Mouse (Mus musculus): ENCODE measurements around the gene Arhgef25. TPM values are rescaled to one million over a fixed set of nuclear protein-coding genes. Genes with fewer than 3 reads are reported as not detected.
"Not testable (repeated sequence)": the region's sequence is repeated elsewhere in the genome, so short reads cannot be mapped to it uniquely, and the experiment has no call there.

Arhgef25 gene
- polyA plus RNA-seq, 1 experiment = 31.8 TPM

GRCm38 (mm10) chr10:127164190-127164589 is 25.7 kb downstream of the Arhgef25 start:
- no peak for TF ChIP-seq MYOD1 (IDR thresholded peaks at IDR 0.05; ENCODE audit: control insufficient read depth, insufficient read length, low read depth)
- no peak for TF ChIP-seq MAX (IDR thresholded peaks at IDR 0.05)
- TF ChIP-seq CTCF (IDR thresholded peaks at IDR 0.05; ENCODE audit: control insufficient read depth, insufficient read depth, insufficient read length) = no peak
- no peak for TF ChIP-seq FOSL1 (IDR thresholded peaks at IDR 0.05; ENCODE audit: insufficient read depth, low read length, poor library complexity, severe bottlenecking)
- no peak for TF ChIP-seq CEBPB (IDR thresholded peaks at IDR 0.05; ENCODE audit: low read depth)
- TF ChIP-seq USF1 (IDR thresholded peaks at IDR 0.05; ENCODE audit: low read depth) = no peak
- TF ChIP-seq MYOG (IDR thresholded peaks at IDR 0.05; ENCODE audit: control insufficient read depth, extremely low read depth, insufficient read length) = no peak
- no peaks in the 10 kb centered on the region for H3K36me3 ChIP-seq (ENCODE audit: control insufficient read depth, insufficient read depth)
- no peaks in the 10 kb centered on the region for H3K79me3 ChIP-seq (ENCODE audit: low read depth)
- no peaks in the 10 kb centered on the region for H3K79me2 ChIP-seq (ENCODE audit: control insufficient read depth, insufficient read depth)
- no peak overlapping the region for H3ac ChIP-seq (ENCODE audit: control insufficient read depth, insufficient read length, low read depth)
- H3K4me3 ChIP-seq (ENCODE audit: insufficient read depth, poor library complexity, severe bottlenecking) = no peak overlapping the region
- no peaks in the 10 kb centered on the region for H3K27me3 ChIP-seq (ENCODE audit: control insufficient read depth, insufficient read depth, insufficient read length)

DNA sequence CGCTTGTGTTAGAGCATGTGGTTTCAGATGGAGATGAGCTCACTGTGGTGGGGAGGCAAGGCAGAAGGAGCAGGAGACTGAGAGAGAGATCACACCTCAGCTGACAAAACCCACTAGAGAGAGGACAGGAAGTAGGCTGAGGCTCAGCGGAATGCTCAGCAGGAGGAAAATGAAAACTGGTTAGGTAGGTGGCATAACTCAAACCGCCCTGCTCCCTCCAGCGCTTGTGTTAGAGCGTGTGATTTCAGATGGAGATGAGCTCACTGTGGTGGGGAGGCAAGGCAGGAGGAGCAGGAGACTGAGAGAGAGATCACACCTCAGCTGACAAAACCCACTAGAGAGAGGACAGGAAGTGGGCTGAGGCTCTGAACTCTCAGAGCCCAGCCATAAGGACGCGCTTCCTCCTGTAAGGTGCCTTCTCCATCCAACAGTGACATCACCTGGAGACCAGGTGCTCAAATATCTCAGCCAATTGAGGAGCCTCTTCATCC is 27.1 kb downstream of the Arhgef25 start:
- H3K36me3 ChIP-seq (ENCODE audit: control insufficient read depth, insufficient read depth); H3K27me3 ChIP-seq (ENCODE audit: control insufficient read depth, insufficient read depth, insufficient read length); H3ac ChIP-seq (ENCODE audit: control insufficient read depth, insufficient read length, low read depth): not testable (repeated sequence)

GRCm38 (mm10) chr10:127160728-127161127 is 29.2 kb downstream of the Arhgef25 start:
- Histone ChIP-seq H3K79me3 (ENCODE audit: low read depth) (no peaks in the 10 kb centered on the region), H3K27me3 (ENCODE audit: control insufficient read depth, insufficient read depth, insufficient read length) (no peaks in the 10 kb centered on the region), H3K79me2 (ENCODE audit: control insufficient read depth, insufficient read depth) (no peaks in the 10 kb centered on the region), H3ac (ENCODE audit: control insufficient read depth, insufficient read length, low read depth) (no peak overlapping the region), H3K4me3 (ENCODE audit: insufficient read depth, poor library complexity, severe bottlenecking) (no peak overlapping the region), H3K36me3 (ENCODE audit: control insufficient read depth, insufficient read depth) (no peaks in the 10 kb centered on the region)
- no peak for TF ChIP-seq USF1 (IDR thresholded peaks at IDR 0.05; ENCODE audit: low read depth)
- no peak for TF ChIP-seq CTCF (IDR thresholded peaks at IDR 0.05; ENCODE audit: control insufficient read depth, insufficient read depth, insufficient read length)
- no peak for TF ChIP-seq CEBPB (IDR thresholded peaks at IDR 0.05; ENCODE audit: low read depth)
- TF ChIP-seq MYOG (IDR thresholded peaks at IDR 0.05; ENCODE audit: control insufficient read depth, extremely low read depth, insufficient read length) = no peak
- no peak for TF ChIP-seq MAX (IDR thresholded peaks at IDR 0.05)
- TF ChIP-seq FOSL1 (IDR thresholded peaks at IDR 0.05; ENCODE audit: insufficient read depth, low read length, poor library complexity, severe bottlenecking) = no peak
- no peak for TF ChIP-seq MYOD1 (IDR thresholded peaks at IDR 0.05; ENCODE audit: control insufficient read depth, insufficient read length, low read depth)

More for the DNA sequence above, 27.1 kb downstream of the Arhgef25 start:
- not testable (repeated sequence) for H3K79me3 ChIP-seq (ENCODE audit: low read depth); H3K79me2 ChIP-seq (ENCODE audit: control insufficient read depth, insufficient read depth); H3K4me3 ChIP-seq (ENCODE audit: insufficient read depth, poor library complexity, severe bottlenecking)

- H3K79me2 ChIP-seq (ENCODE audit: control insufficient read depth, insufficient read depth) = no peaks in the 10 kb centered on the region
- no peak for TF ChIP-seq CEBPB (IDR thresholded peaks at IDR 0.05; ENCODE audit: low read depth)
- TF ChIP-seq USF1 (IDR thresholded peaks at IDR 0.05; ENCODE audit: low read depth) = no peak
- TF ChIP-seq FOSL1 (IDR thresholded peaks at IDR 0.05; ENCODE audit: insufficient read depth, low read length, poor library complexity, severe bottlenecking) = no peak
- TF ChIP-seq MYOD1 (IDR thresholded peaks at IDR 0.05; ENCODE audit: control insufficient read depth, insufficient read length, low read depth) = no peak
- no peak for TF ChIP-seq CTCF (IDR thresholded peaks at IDR 0.05; ENCODE audit: control insufficient read depth, insufficient read depth, insufficient read length)
- TF ChIP-seq MAX (IDR thresholded peaks at IDR 0.05) = no peak
- no peak for TF ChIP-seq MYOG (IDR thresholded peaks at IDR 0.05; ENCODE audit: control insufficient read depth, extremely low read depth, insufficient read length)
- no peak overlapping the region for H3K4me3 ChIP-seq (ENCODE audit: insufficient read depth, poor library complexity, severe bottlenecking)
- H3K36me3 ChIP-seq (ENCODE audit: control insufficient read depth, insufficient read depth) = no peaks in the 10 kb centered on the region
- no peak overlapping the region for H3ac ChIP-seq (ENCODE audit: control insufficient read depth, insufficient read length, low read depth)
- no peaks in the 10 kb centered on the region for H3K27me3 ChIP-seq (ENCODE audit: control insufficient read depth, insufficient read depth, insufficient read length)
- H3K79me3 ChIP-seq (ENCODE audit: low read depth) = no peaks in the 10 kb centered on the region
Observed at GRCm38 (mm10) chr10:127160081-127160480, 29.8 kb downstream of the Arhgef25 start.

DNA sequence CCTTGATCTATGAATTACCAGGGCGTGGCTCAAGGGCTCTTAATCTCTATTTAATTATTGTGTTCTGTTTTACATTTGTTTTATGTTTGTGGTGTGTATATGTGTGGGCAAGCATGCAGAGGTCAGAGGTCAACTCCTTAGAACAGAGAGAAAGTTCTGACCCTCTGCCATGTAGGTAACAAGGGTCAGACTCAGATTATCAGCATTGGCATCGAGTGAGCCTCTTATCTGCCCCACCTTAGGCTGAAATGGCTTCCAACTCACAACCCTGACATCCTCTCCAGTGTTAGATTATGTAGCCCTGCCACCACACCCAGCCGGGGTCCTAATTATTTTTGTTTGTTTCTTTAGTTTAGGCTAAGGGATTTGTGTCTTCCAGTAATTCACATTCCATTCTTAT is 31.4 kb downstream of the Arhgef25 start:
- no peak for TF ChIP-seq CTCF (IDR thresholded peaks at IDR 0.05; ENCODE audit: control insufficient read depth, insufficient read depth, insufficient read length)
- no peak for TF ChIP-seq MYOD1 (IDR thresholded peaks at IDR 0.05; ENCODE audit: control insufficient read depth, insufficient read length, low read depth)
- TF ChIP-seq CEBPB (IDR thresholded peaks at IDR 0.05; ENCODE audit: low read depth) = no peak
- TF ChIP-seq FOSL1 (IDR thresholded peaks at IDR 0.05; ENCODE audit: insufficient read depth, low read length, poor library complexity, severe bottlenecking) = no peak
- TF ChIP-seq USF1 (IDR thresholded peaks at IDR 0.05; ENCODE audit: low read depth) = no peak
- no peak for TF ChIP-seq MYOG (IDR thresholded peaks at IDR 0.05; ENCODE audit: control insufficient read depth, extremely low read depth, insufficient read length)
- no peak for TF ChIP-seq MAX (IDR thresholded peaks at IDR 0.05)
- no peak overlapping the region for H3ac ChIP-seq (ENCODE audit: control insufficient read depth, insufficient read length, low read depth)
- H3K4me3 ChIP-seq (ENCODE audit: insufficient read depth, poor library complexity, severe bottlenecking) = no peak overlapping the region
- H3K27me3 ChIP-seq (ENCODE audit: control insufficient read depth, insufficient read depth, insufficient read length) = no peaks in the 10 kb centered on the region
- H3K79me2 ChIP-seq (ENCODE audit: control insufficient read depth, insufficient read depth) = no peaks in the 10 kb centered on the region
- no peaks in the 10 kb centered on the region for H3K79me3 ChIP-seq (ENCODE audit: low read depth)
- H3K36me3 ChIP-seq (ENCODE audit: control insufficient read depth, insufficient read depth) = no peaks in the 10 kb centered on the region

GRCm38 (mm10) chr10:127156511-127156910 is 33.4 kb downstream of the Arhgef25 start:
- no peaks in the 10 kb centered on the region for H3K79me3 ChIP-seq (ENCODE audit: low read depth)
- H3K27me3 ChIP-seq (ENCODE audit: control insufficient read depth, insufficient read depth, insufficient read length) = no peaks in the 10 kb centered on the region
- H3K4me3 ChIP-seq (ENCODE audit: insufficient read depth, poor library complexity, severe bottlenecking) = no peak overlapping the region
- H3K36me3 ChIP-seq (ENCODE audit: control insufficient read depth, insufficient read depth) = no peaks in the 10 kb centered on the region
- no peaks in the 10 kb centered on the region for H3K79me2 ChIP-seq (ENCODE audit: control insufficient read depth, insufficient read depth)
- TF ChIP-seq CEBPB (IDR thresholded peaks at IDR 0.05; ENCODE audit: low read depth) = no peak
- no peak for TF ChIP-seq USF1 (IDR thresholded peaks at IDR 0.05; ENCODE audit: low read depth)
- TF ChIP-seq MAX (IDR thresholded peaks at IDR 0.05) = no peak
- no peak for TF ChIP-seq MYOG (IDR thresholded peaks at IDR 0.05; ENCODE audit: control insufficient read depth, extremely low read depth, insufficient read length)
- TF ChIP-seq MYOD1 (IDR thresholded peaks at IDR 0.05; ENCODE audit: control insufficient read depth, insufficient read length, low read depth) = no peak
- TF ChIP-seq CTCF (IDR thresholded peaks at IDR 0.05; ENCODE audit: control insufficient read depth, insufficient read depth, insufficient read length) = no peak
- TF ChIP-seq FOSL1 (IDR thresholded peaks at IDR 0.05; ENCODE audit: insufficient read depth, low read length, poor library complexity, severe bottlenecking) = no peak
- H3ac ChIP-seq (ENCODE audit: control insufficient read depth, insufficient read length, low read depth) = no peak overlapping the region
